Mouse (Mus musculus): ENCODE data around the gene Ckap5.

Gene Ckap5

DNA sequence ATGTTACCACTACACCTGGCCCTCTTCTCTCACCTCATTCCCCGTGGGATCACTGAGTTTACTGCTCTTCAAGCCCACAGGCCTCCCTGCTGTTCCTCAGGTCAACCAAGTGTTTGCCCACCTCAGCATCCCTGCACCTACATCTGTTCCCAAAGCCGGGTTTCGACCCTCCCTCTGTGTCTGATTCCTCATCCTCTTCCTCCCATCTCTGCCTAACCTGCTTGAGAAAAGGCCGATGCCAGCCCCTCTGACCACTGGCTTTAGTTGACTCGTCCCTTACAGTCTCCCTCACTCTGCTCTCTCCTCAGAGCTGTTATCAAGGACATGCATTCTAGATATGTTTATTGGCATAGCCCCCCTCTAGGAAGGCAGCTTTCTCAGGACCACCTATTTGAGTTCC lies 100.9 kb downstream of the Ckap5 start:
- DNase-seq (ENCODE audit: low spot score) = no peak

DNA sequence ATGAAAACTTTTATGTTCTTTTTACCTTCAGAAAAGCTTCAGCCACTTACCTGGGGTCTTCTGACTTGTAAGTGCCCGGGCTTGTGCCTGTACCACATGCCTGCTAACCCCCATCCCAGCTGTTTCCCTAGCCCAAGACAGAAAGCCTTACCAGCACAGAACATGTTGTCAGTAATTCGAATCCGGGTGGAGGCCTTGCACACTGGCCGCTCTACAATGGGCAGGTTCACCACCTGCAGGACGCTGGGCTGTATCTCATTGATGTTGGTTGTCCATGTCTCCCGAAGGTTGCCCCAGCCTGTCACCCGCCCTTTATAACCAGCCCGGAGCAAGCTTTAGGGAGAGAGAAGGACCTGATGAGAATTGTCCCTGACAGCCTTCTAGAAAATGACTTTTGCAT lies 101.6 kb downstream of the Ckap5 start:
- DNase-seq (ENCODE audit: low spot score) = no peak

DNA sequence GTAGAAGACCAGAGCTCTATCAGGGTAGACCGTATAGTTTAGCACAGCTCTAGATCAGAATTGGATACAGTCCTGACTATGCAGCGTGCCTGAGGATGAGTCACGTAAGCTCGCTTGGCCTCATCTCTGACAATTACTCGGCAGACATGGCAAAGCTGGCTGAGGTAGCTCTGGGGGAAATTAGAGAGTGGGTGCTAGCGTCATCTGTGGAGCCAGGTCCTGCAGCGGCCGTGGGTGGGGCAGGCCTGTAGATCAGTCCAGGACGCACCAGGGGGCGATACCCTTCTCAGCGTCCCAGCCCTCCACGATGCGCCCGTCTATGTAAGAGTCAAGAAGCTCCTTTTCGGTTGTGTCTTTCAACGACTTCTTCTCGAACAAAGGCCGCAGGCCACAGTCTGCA lies 103.1 kb downstream of the Ckap5 start:
- no peak for DNase-seq (ENCODE audit: low spot score)

DNA sequence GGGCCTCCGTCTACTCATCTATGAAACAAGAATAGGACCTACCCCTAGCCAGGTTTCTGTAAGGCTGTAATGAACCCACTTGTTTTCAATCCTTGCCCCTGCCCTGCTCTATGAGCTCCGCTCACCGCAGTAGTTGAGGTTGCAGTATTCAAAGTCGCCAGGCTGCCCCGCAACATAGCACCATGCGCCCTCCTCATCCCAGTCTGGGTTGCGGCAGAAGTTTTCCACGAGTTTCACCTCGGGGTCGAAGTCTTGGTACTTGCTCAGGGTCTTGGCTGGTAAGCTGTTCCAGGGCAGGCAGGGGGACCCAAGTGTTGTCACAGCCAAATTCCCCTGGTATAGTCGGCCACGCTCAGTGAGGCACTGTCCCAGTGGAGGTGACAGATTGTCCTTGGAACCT lies 103.8 kb downstream of the Ckap5 start:
- no peak for DNase-seq (ENCODE audit: low spot score)

DNA sequence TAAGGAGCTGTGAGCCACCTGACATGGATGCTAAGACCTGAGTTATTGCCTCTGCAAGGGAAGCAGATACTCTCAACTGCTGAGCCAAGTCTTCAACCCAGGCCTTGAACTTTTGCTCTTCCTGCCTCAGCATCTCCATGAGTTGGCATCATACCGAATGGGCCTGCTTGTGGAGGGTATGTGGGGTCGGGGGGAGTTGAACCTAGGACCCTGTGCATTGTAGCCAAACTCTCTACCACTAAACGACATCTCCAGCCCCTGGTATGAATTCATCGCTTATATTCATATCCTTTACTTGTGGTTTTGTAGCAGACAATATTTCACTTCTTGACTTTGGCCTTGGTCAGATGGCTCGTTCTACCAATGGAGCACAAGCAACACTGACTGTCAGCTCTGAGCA lies 105.3 kb downstream of the Ckap5 start:
- DNase-seq (ENCODE audit: low spot score) = no peak

DNA sequence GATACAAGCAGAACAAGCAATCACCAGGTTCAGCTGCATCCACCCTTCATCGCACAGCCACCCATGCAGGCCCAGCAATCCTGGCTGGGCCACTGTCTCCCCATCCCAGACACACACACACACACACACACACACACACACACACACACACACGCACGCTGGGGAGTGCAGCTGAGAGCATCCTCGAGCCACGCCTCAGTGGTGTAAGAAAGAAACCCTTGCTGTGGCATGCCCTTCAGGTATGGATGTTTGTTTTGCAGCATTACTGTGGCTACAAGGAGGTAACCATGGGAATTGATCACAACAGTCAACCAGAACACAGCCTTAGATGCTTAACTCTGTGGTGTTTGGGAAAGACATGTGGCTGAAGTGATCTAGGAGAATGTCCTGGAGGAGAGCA lies 105.8 kb downstream of the Ckap5 start:
- DNase-seq (ENCODE audit: low spot score) = no peak

DNA sequence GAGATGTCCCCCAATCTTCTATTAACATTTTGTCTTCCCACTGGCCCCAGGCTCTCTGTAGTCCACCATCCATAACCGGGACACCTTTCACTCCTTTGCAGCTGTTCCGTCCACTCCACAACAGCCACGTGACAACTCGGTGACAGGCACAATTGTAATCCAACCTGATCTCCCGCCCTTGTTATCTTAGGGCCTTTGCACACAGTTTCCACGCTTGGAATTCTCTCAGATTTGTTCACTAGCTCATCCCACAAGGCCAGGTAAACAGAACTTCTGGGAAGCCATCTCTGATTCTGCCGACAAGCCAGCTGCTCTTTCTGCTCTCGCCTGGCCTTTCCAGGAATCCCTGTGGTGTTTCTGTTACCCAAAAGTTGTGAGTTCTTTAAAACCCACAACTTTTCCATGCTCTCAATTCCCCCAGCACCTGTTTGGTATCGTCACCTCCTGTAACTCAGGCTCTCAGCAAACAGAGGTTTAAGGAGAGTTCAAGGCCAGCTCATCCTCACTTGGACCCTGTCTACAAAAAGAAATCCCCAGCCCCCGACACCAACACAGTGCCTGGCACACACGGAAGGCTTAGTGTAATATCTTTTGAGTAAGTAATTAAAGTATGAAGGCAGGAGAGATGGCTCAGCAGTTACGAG lies 106.9 kb downstream of the Ckap5 start:
- no peak for DNase-seq (ENCODE audit: low spot score)

DNA sequence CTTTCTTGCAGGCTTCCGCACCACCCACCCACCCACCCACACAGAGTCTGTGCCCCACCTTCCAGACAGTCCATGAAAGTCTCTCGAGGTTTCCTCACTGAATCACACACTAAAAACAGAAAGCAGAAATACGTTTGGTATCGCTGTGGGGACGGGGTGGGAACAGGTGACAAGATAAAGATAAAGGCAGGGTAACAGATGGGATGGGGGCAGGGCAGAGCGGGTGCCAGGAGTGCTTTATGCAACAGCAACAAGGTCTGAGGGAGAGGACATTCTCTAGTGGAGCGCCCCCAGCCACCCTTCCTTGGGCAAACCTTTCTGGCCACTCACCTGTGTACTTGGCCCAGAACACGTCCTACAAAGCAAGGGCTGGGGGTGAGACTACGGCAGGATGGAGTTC lies 108.3 kb downstream of the Ckap5 start:
- DNase-seq (ENCODE audit: low spot score) = no peak

DNA sequence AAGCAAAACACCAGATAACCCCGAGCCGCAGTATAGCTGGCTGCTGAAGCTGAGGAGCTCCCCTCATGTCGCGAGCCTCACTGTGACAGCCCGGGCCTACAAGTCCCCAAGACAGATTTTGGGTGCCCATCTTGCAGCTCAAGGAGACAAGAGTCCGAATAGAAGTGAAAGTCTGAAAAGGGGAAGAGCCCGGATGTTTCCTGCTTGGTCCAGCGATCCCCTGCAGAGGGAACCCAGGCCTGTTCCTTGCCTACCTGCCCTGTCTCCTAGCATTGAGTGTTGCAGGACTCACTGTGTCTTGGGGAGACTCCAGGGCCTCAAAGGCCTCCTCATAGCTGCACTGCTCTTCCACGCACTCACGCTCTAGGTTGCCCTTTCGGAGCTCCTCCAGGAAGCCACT lies 108.9 kb downstream of the Ckap5 start:
- DNase-seq (ENCODE audit: low spot score) = no peak

DNA sequence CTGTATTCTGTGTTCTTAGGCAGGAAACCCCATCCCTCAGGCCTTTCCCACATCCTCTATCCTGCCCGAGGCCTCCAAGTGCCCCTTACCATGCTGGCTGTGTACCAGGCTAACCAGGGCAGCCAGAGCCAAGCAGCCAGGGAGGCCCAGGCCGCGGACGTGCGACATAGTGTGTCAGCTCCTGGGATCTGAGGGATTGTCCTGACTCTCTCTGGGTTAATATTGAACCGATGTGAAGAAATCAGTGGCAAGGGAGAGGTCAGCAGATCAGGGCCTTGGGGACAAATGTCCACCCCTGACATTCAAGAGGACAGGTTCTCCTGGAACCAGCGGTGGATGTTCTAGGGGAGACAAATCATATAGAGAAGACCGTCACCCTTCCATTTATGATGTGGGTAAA lies 109.7 kb downstream of the Ckap5 start, which contains the start of gene F2:
Gene F2, minus strand, starts transcription at position 186 of the 400 bp plus-strand sequence.
- DNase-seq (ENCODE audit: low spot score) = no peak

DNA sequence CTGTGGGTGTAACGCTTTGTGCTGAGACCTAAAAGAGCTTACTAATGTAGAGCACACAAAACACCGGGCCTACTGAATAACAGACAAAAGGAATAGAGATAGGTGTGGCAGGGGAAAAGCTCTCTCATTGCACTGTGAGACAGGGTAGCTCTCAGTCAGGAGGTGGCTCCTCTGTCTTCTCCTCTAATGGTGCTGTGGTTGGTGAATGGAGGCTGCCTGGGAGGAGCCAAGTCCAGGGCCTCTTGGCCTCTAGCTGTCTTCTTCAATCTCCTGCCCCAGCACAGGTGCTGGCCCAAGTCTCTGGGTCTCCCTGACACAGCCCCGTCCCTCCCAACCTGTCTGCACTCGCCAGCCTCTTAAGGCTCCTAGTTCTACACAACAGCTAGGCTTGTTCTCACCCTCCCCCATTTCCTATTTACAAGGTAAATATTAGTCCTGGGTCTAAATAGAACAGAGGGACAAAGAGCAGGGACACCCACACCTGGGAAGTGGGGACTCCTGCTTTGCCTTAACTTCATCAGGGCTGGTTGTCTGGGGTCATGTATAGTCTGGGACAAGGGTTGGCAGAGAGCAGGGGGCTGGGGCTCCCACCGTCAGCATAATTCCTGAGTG lies 110.3 kb downstream of the Ckap5 start:
- DNase-seq (ENCODE audit: low spot score) = no peak

DNA sequence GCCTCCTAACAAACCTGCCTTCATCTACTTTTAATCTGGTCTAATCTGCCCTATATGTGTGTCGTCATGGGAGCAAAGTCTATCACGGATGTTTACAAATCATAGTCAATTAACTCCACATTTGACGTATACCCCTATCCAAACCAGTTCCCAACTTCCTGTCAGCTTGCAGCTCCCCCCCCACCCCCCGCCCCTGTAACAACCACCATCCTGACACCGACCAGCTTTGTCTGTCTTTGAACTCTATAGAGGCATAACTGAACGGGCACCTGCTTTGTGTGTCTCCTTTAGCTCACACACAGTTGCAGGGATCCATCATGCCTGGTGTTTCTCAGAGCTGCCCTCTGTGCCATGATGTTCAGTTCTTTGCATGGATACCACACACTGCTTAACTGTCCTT lies 112.4 kb downstream of the Ckap5 start:
- peak; percentile 46 for DNase-seq (ENCODE audit: low spot score)

DNA sequence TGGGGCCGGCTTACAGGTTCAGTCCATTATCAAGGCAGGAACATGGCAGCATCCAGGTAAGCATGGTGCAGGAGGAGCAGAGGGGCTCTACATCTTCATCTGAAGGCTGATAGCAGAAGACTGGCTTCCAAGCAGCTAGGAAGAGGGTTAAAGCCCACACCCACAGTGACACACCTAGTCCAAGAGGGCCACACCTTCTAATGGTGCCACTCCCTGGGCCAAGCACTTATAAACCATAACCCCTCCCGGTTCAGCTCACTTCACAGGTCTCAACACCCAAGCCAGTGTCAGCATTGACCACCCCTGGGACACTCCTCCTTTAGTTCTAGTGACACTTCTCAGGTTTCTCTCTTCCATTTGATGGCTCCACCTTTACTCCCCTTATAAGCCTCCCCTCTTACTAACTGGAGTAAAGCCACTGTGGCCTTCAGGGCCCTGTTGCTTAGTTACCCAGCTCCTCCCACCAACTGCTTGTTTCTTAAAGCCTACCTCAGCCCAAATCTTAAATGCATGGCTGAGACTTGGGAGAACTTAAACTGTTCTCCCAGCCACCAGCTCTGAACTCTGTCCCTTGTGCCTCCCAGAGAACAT lies 116.4 kb downstream of the Ckap5 start:
- DNase-seq (ENCODE audit: low spot score) = no peak

DNA sequence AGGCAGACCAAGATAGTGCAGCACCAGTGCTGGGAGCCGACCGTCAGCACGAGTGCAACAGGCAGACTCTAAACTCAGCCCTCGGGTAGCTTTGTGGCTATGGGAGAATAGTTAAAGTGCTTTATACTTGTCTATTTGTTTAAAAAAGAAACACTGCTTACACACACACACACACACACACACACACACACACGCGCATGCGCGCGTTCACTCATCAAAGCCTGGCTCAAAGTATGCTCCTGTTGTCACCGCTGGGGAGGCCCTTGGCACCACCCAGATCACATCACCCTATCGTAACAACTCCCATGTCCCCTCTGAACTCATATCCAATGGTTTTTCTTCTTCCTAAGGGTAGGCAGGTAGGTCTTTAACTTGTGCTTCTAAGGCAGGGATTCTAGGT lies 117.5 kb downstream of the Ckap5 start:
- peak; percentile 40 for DNase-seq (ENCODE audit: low spot score)

DNA sequence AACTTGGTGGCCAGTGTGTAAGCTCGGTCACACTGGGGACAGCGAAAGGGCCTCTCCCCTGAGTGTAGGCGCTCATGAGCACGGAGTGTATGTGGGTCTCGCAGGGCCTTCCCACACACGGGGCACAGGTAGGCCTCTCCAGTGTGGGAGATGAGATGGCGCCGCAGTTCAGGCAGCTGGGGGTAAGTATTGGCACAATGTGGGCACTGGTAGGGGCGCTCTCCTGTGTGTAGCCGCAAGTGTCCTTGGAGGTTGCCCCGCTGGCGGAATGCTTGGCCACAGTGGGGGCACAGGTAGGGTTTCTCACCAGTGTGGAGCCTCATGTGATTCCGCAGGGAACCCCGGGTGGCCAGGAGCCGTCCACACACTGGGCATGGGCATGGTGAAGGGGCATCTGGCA lies 118.8 kb downstream of the Ckap5 start:
- peak; percentile 5 for DNase-seq (ENCODE audit: low spot score)

DNA sequence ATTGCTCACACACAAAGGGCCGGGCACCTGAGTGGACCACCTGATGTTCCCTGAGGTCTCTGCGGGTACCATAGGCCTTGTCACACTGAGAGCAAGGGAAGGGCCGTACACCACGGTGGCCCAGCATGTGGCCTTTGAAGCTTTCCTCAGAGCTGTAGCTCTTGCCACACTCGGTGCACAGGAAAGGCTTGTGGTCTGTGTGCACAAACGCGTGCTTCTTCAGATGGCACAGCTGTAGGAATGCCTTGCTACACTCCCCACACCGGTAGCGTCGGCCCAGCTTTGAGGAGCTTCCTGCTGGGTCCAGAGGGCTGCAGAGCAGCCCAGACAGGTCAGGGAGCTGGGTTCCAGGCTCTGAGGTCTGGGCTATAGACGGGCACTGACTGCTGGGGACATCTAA lies 119.2 kb downstream of the Ckap5 start:
- DNase-seq (ENCODE audit: low spot score) = peak; percentile 69

DNA sequence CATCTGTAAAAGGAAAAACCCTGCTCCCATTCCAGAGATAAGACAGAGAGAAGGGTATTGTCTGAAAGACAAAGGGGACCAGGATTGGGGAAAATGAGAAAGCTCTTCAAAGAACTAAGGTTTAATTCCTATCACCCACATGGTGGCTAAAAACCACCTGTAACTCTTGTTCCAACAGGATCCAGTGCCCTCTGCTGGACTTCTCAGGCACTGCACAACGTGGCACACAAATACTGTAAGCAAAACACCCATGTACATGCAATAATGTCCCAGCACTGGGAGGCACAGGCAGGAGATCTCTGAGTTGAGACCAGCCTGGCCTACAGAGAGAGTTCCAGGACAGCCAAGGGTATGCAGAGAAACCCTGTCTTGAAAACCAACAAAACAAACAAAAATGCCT lies 120.2 kb downstream of the Ckap5 start:
- peak; percentile 63 for DNase-seq (ENCODE audit: low spot score)

DNA sequence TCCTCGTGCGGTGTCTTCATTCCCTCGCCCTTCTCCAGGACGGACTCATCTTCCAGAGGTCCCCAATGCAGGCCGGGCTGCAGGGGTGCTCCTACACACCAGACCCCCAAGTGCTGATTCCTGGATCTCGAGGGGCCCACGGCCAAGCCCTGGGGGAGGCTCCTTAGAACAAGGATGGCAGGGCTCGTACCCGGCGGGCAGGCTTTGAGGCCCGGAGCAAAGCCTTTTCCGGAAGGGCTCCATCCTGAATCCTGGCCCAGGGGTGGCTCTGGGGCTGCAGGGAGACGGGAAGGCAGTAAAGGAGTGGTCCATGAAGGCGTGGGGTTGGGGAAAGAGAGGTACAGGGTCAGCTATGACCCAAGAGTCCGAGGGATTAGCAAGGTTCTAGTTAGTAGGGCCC lies 122.6 kb downstream of the Ckap5 start:
- DNase-seq (ENCODE audit: low spot score) = no peak

DNA sequence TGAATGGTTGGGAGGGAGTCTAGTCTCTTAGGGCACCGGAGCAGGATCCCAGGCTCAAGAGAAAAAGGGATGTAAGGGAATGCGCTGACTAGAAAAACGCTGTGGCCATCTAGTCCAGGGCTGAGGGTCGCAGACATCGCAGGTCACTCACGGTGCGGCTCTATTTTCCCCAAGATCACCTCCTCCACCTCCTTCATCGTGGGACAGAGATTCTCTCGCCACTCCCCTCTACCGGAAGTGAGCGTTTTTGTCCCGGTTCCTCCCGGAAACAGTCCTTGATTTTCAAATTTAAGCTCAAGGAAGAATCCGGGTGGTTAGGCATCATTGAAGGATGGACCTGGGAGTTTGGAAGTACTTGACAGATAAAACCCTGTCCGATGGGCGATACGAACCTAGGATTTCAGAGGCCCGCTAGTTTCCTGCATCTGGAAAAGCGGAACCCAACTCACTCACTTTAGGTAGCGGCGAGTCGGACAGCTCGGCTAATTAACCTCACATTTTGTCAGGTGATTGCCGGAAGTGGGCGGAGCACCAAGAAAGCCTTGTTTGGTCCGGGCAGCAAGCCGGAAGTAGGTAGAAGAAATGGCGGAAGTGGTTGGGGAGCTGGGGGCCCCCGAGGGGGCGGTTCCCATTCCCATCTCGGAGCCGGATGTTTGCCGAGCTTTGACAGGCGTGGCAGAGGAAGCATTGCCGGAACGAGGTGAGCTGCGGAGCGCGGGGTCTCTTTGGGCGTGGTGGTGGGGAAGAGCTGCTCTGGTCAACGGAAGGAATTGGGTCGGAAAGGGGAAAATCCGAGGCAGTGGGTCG lies 123.2 kb downstream of the Ckap5 start, which contains the start of the genes Zfp408 and Arhgap1:
Gene Zfp408, minus strand, starts transcription at position 239 of the 807 bp plus-strand sequence.
Gene Arhgap1, plus strand, starts transcription at position 308 of the 807 bp plus-strand sequence.
- DNase-seq (ENCODE audit: low spot score) = peak; percentile 97

DNA sequence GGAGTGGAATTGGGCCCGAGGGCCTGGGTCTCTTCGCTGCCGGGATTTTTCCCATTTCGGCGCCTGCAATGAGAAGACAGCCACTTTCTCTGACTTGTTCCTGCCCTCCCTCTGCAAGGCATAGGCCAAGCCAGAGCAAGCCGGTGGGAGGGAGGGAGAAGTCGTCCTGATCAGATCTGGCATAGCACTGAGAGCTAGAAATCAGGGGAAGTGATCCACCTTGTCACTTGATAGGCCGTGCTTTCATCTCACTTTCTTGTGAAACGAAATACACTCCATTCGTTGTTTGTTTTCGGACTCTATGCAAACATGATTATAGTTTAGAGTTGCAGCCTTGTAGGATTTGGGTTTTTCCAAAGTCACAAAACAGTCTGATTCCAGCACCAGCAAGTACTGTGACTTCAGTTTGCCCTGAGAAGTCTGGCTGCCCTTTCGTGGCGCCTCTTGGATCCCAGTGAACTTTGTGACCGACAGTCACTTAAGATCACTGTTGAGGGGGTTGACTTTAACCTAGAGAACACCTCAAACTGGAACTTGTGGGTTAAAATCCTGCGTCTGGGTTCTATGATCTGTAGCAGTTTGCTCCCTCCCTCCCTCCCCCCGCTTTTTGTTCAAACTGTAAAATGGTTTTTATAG lies 123.9 kb downstream of the Ckap5 start:
- DNase-seq (ENCODE audit: low spot score) = no peak

DNA sequence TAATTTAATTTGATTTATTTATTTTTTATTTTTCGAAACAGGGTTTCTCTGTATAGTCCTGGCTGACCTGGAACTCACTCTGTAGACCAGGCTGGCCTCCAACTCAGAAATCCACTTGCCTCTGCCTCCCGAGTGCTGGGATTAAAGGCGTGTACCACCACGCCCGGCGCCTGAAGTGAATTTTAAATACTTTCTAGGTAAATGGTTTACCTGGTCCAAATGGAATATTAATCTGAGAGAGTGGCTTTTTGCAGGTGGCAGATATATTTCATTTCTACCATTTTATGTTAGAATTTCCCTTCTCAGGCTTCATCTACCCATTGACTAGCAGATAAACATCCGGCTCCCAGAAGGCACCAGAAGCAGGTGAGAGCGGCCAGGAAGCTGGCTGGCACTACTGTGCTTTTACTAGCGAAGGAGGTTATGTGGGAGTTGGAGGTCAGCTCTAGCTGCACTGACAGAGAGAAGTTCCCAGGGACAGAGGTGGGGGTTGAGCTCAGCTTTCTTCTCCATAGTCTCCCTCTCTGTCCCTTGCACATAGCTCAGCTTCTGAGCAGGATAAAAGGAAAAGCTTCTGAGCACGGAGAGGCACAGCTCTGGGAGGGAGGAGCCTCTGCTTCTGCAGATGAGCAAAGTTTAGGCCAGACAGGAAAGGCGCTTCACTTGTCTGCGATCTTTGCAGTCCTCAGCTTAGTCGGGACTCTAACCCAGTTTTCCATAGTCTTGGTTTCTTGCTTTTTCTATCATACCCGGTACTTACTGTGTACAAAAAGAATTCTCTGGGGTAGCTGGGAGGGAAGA lies 125.1 kb downstream of the Ckap5 start:
- DNase-seq (ENCODE audit: low spot score) = peak; percentile 51
